Mouse (Mus musculus) spleen, adult 10 weeks (tissue): ENCODE measurements around the gene Sfpq. TPM values are rescaled to one million over a fixed set of nuclear protein-coding genes. Genes with fewer than 3 reads are reported as not detected.

ENCODE experiments used
- polyA plus RNA-seq: library from polyadenylated mRNA; stranded (reverse); fragments of 350-450 nt; fragmentation: Illumina TruSeq; extraction: RNeasy Lipid Tissue Mini Kit (QIAGEN cat#74804); gene quantifications from one replicate; pipeline ENCODE4 v1.2.3, GENCODE M21; 2015; ENCODE audit warnings: low replicate concordance; ENCODE audit not compliant: insufficient read depth

Gene Sfpq
- 752 TPM for polyA plus RNA-seq

DNA sequence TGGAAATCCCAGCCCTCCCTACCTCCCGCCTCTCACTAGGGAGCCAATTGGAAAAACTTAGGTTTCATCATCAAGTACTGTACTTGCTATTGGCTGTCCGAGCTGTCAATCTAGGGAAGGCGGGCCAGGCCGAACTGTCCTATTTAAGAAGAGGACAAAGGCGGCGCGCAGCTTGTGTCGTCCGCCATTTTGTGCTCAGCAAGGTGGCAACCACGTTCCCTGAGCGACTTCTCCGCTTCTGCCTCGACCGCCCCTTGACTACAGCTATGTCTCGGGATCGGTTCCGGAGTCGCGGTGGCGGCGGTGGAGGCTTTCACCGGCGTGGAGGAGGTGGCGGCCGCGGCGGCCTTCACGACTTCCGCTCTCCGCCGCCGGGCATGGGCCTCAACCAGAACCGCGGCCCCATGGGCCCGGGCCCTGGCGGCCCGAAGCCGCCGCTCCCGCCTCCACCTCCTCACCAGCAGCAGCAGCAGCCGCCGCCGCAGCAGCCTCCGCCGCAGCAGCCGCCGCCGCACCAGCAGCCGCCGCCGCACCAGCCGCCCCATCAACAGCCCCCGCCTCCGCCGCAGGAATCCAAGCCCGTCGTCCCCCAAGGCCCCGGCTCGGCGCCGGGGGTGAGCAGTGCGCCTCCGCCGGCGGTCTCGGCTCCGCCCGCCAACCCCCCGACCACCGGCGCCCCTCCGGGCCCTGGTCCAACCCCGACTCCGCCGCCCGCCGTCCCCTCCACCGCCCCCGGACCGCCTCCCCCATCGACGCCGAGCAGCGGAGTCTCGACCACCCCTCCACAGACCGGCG, at the start of gene Sfpq:
Sfpq (plus strand) TSS at position 174 of the 795 bp plus-strand sequence.

DNA sequence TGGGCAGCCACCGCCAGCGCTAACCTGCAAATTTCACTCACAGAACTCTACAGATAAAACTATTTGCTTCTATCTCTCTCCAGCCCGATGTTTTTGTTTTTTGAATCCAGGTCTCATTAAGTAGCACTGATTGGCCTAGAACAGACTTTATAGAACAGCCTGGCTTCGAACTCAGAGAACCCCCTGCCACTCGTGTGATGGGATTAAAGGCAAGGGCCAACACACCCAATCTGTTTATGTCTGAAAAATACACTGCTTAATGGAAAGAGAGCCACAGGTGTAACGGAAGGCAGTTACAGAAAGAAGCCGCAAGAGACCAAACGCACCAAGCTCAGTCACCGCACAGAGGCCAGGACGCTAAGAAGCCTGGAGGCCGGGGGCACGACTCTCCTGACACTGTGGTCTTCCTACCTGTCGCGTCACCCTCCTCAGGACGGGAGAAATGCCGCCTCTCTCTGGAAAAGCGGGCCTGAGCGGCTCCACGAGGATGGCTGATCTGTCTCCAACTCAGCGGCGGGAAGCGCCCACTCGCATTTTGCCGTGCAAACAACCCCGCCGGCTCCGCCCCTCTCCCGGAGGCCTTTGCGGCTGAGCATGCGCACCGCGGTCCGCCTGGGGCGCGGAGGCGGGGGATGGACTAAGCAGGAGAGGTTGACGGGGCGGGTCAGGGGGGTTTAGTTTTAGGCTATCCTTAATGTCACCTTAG, 39.6 kb downstream of the Sfpq start, which contains the start of gene Zmym1:
Zmym1 (minus strand) TSS at position 568 of the 706 bp plus-strand sequence.

DNA sequence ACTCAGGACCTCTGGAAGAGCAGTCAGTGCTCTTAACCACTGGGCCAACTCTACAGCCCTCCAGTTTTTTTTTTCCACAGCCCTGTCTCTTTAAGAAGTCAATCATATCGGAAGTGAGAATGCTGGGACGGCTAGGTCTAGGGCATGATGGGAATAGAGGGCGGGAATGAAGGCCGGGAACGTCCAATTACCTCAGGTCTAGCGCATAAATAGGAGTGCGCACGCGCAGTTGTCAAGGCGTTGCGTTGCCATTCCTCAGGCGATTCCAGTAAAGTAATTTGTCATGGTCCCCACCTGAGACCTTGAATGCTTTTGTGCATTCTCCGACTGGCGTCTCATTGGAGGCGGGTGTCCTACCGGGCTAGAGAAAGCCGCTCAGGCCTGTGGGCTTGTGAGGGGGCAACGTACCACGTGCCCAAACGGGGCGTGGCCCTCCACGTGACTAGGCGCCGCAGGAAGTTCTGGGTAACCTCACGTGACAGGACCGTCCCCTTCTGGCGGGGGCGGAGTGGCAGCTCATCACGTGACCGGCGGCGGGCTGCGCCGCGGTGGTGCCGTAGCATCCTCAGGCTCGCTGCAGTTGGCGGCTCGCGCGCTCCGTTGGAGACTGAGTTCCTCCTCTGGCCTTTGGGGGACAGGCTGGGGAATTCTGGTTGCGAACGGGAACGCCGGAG, 55.9 kb downstream of the Sfpq start, which contains the start of gene Zmym6:
Zmym6 (plus strand) TSS at position 509 of the 674 bp plus-strand sequence.

Other genes with a start within 250 kb of the Sfpq start
- gene Zmym4, start 53.2 kb upstream of the Sfpq start, polyA plus RNA-seq, result 30.0 TPM
- 17.6 TPM for gene Zmym1, start 39.8 kb downstream of the Sfpq start, polyA plus RNA-seq
- 55.3 TPM for gene Zmym6, start 56.1 kb downstream of the Sfpq start, polyA plus RNA-seq
- gene Tmem35b, start 102.4 kb downstream of the Sfpq start, polyA plus RNA-seq, result 18.9 TPM
- gene Dlgap3, start 147.9 kb downstream of the Sfpq start, polyA plus RNA-seq, result not detected
- gene Smim12, start 222.5 kb downstream of the Sfpq start, polyA plus RNA-seq, result 18.3 TPM